Mouse (Mus musculus) hindlimb bud, embryonic 11.5 days (tissue): ENCODE measurements around the gene Mat2a.
"Not testable (repeated sequence)": the region's sequence is repeated elsewhere in the genome, so short reads cannot be mapped to it uniquely, and the experiment has no call there.

Source experiments
- DNase-seq: peaks from one replicate; pipeline ENCODE4 v3.0.0-alpha.2; 2012; ENCODE audit warnings: low read depth, low spot score; ENCODE audit errors: extremely low spot score

Gene Mat2a

GRCm38 (mm10) chr6:72456567-72456966 is 17.2 kb upstream of the Mat2a start:
- no peak for DNase-seq

GRCm38 (mm10) chr6:72454833-72455373 is 15.5 kb upstream of the Mat2a start:
- no peak for DNase-seq

GRCm38 (mm10) chr6:72454072-72454746 is 14.9 kb upstream of the Mat2a start:
- DNase-seq, result no peak

- DNase-seq, result no peak
Measured at GRCm38 (mm10) chr6:72453578-72453977, 14.2 kb upstream of the Mat2a start.

GRCm38 (mm10) chr6:72452329-72452728 is 13.0 kb upstream of the Mat2a start:
- no peak for DNase-seq

- not testable (repeated sequence) for DNase-seq
Measured at GRCm38 (mm10) chr6:72451778-72452177, 12.4 kb upstream of the Mat2a start.

GRCm38 (mm10) chr6:72447487-72447886 is 8.1 kb upstream of the Mat2a start:
- DNase-seq, result no peak

GRCm38 (mm10) chr6:72445011-72445410 is 5.7 kb upstream of the Mat2a start:
- no peak for DNase-seq

- no peak for DNase-seq
Measured at GRCm38 (mm10) chr6:72442921-72443604, 3.7 kb upstream of the Mat2a start.

- DNase-seq, result no peak
Measured at GRCm38 (mm10) chr6:72440186-72440990, 1.0 kb upstream of the Mat2a start.

- no peak for DNase-seq
Measured at GRCm38 (mm10) chr6:72438862-72439354, 450 bp downstream of the Mat2a start.

GRCm38 (mm10) chr6:72438226-72438625 is 1.1 kb downstream of the Mat2a start:
- DNase-seq, result no peak

GRCm38 (mm10) chr6:72432153-72432552 is 7.2 kb downstream of the Mat2a start:
- no peak for DNase-seq

- DNase-seq, result no peak
Measured at GRCm38 (mm10) chr6:72430989-72431921, 8.1 kb downstream of the Mat2a start.

- DNase-seq, result no peak
Measured at GRCm38 (mm10) chr6:72429061-72429842, 10.1 kb downstream of the Mat2a start.

- DNase-seq, result no peak
Measured at GRCm38 (mm10) chr6:72428036-72428435, 11.3 kb downstream of the Mat2a start.

- no peak for DNase-seq
Measured at GRCm38 (mm10) chr6:72425646-72426045, 13.7 kb downstream of the Mat2a start.

- DNase-seq, result no peak
Measured at GRCm38 (mm10) chr6:72420901-72421300, 18.5 kb downstream of the Mat2a start.

- no peak for DNase-seq
Measured at GRCm38 (mm10) chr6:72419806-72420205, 19.6 kb downstream of the Mat2a start.
